Mouse (Mus musculus): ENCODE results near the gene Olfr1281.
"Not testable (repeated sequence)": the region's sequence is repeated elsewhere in the genome, so short reads cannot be mapped to it uniquely, and the experiment has no call there.

The Olfr1281 gene

DNA sequence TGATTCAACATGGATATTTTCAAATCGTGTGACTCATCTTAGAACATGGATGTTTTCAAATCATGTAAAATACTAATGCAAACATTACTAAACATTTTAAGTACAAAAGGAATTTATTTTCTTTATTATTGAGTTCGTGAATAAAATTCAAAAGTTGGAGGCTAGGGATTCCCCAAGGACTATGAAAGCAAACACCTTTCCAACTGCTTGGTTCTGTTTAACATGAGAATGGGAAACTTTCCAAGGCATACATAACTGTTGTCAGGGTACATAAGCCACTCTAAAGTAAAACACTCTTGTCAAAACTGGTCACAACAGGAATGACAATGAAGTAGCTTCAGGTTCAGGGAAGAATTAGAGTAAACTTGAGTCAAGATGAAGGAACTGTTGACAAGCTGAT, at the start of gene Olfr1281:
Gene Olfr1281, plus strand, starts transcription at position 301 of the 400 bp plus-strand sequence.
- no peak for DNase-seq (ENCODE audit: low spot score in 2 of 2)

DNA sequence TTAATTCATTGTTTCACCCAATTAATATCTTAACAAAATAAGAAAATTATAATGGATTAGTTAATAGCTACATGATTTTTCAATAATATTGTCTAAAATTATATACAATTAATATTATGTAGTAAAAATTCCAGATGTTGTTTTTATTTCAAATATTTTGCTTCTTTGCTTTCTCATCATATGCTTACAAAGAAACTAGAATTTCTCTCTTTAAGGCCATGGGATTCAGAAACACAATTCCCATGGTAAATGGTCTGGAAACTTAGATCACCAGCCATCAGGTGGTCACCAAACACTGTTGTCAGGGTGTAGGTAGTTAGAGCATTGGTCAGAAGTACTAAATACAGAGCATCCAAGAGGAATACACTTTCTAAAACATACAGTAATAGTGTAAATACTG, 36.5 kb upstream of the Olfr1281 start, which contains the start of gene Olfr1278:
Gene Olfr1278, plus strand, starts transcription at position 301 of the 400 bp plus-strand sequence.
- DNase-seq (ENCODE audit: low spot score in 2 of 2), result no peak

DNA sequence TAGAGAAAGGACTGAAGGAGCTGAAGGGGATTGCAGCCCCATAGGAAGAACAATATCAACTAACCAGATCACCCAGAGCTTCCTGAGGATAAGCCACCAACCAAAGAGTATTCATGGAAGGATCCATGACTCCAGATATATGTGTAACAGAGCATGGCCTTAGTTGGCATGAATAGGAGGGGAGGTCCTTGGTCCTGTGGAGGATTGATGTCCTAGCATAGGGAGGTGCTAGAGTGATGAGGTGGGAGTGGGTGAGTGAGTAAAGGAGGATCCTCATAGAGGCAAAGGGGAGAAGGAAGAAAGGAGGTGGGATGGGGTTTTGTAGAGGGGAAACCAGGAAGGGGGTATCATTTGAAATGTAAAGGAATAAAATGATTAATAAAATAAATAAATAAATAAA, 27.8 kb upstream of the Olfr1281 start:
- DNase-seq (ENCODE audit: low spot score in 2 of 2), result no peak

DNA sequence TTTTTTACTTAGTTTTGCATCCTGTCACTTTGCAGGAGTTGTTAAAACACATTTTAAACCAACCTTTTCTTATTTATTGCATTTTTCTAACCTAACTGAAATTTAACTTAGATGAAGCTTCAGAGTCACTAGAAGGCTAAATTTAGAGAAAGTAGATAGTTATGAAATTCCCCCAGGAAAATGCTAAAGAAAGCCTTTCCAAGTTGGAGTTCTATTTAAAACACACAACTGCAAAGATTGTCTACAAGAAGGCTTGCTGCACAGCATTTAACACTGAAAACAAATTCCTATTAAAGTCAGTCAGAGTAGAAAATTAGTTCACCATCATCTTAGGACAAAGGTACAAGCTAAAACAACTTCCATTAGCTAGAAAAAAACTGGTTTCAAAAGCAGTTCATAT, 25.9 kb upstream of the Olfr1281 start, which contains the start of gene Olfr1279:
Gene Olfr1279, plus strand, starts transcription at position 262 of the 400 bp plus-strand sequence.
- DNase-seq (ENCODE audit: low spot score in 2 of 2), result no peak

DNA sequence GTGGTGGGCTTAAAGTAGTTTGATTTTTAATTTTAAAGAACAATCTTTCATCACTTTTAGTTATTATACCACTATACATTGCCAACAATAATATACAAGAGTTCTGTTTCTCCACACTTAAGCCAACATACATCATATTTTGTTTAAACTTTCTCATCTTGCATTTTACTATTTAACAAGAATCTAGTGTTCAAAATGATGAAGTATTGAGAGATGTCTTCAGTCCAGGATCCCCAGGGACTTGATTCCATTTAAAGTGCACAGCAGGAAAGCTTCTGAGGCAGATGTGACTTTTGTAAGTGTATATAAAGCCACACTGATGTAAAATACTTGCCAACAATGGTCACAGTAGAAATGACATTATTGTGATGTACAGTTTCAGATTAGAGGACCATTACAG, 12.6 kb upstream of the Olfr1281 start, which contains the start of gene Olfr1280:
Gene Olfr1280, plus strand, starts transcription at position 301 of the 400 bp plus-strand sequence.
- no peak for DNase-seq (ENCODE audit: low spot score in 2 of 2)

DNA sequence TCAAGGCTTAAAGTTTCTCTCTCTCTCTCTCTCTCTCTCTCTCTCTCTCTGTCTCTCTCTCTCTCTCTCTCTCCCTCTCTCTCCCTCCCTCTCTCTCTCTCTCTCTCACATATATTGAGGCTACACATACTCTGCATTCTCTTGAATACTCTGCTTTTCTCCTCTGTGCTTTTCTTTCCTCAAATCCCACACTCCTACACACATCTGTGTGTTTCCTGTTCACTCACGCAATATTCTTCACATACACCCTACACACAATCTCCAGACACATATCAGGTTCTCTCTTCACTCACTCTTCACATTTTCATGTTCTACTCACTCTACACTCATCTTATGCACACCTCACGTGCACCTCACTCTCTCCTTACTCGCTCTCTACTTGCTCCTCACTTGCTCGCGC, 7.4 kb downstream of the Olfr1281 start:
- not testable (repeated sequence) for DNase-seq (ENCODE audit: low spot score in 2 of 2)

DNA sequence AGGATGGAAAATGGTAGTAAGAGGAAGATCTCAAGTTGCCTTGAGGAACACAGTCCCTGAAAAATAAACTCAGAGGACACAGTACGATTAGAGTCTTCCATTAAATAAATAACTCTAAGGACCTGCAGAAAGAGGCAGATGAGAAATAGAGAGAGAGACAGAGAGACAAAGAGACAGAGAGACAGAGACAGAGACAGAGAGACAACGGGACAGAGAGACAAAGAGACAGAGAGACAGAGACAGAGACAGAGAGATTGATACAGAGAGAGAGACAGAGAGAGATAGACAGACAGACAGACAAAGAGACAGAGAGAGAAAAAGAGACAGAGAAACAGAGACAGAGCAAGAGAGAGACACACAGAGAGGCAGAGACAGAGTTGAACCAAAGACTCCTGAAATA, 9.7 kb downstream of the Olfr1281 start, which contains the start of gene Olfr1282:
Gene Olfr1282, minus strand, starts transcription at position 101 of the 400 bp plus-strand sequence.
- DNase-seq (ENCODE audit: low spot score in 2 of 2), result no peak

DNA sequence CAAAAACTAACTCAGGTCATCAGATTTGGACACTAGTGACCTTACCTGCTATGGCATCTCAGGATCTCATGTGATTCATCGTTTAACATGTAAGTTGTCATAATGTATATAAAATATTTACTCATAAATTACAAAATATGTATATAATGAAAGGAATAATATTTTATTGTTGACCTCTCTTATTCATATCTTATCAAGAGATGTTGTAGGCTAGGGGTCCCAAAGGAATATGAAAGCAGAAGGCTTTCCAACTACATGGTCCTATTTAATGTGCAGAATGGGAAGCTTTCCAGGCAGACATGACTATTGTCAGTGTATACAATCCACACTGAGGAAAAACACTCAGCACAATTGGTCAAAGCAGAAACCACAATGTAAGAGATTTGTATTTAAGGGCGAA, 40.2 kb downstream of the Olfr1281 start, which contains the start of gene Olfr1283:
Gene Olfr1283, plus strand, starts transcription at position 301 of the 400 bp plus-strand sequence.
- no peak for DNase-seq (ENCODE audit: low spot score in 2 of 2)

DNA sequence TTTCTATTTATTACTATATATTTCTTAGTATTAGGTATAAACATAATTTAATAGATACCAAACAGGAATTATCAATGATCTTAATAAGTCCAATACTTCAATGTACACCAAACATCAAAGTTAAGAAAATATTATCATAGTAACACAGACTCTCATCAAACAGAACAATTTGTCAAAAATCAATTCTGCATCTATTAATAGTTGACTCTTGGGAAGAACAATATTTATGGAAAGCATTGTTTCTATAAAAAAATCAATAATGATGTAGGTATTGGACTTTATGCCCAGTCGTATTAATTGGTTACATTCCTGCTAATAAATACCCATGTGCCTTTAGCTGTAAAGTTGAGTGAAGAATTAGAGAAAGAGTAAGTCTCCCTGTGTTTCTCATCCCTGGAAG, 48.9 kb downstream of the Olfr1281 start, which contains the start of gene Olfr1284:
Gene Olfr1284, plus strand, starts transcription at position 301 of the 400 bp plus-strand sequence.
- no peak for DNase-seq (ENCODE audit: low spot score in 2 of 2)

All from spleen, postnatal 14 days (tissue).